Mouse (Mus musculus) liver, embryonic 16.5 days (tissue): ENCODE results near the gene Ace2. TPM values are rescaled to one million over a fixed set of nuclear protein-coding genes. Genes with fewer than 3 reads are reported as not detected.
A peak's percentile ranks its signal among the peaks of the same experiment; 100 is the strongest.

Source experiments
- ATAC-seq: fragments of 200-750 bp; cut with Nextera tagmentation; 2 replicates; pipeline ENCODE4 v1.8.0; 2017; ENCODE audit warnings: low read depth, mild to moderate bottlenecking, moderate number of reproducible peaks, moderate library complexity
- H3K27ac ChIP-seq: fragments of 300-500 bp; sonication (generic); 2 replicates; pipeline ENCODE4 v1.5.1; 2014; ENCODE audit warnings: mild to moderate bottlenecking, low read length
- H3K27me3 ChIP-seq: fragments of 300-500 bp; sonication (generic); 2 replicates; pipeline ENCODE4 v1.6.1; 2014; ENCODE audit warnings: low read depth, low read length, mixed read lengths; ENCODE audit not compliant: control insufficient read depth, insufficient read depth
- H3K36me3 ChIP-seq: fragments of 300-500 bp; sonication (generic); 2 replicates; pipeline ENCODE4 v1.6.1; 2014; ENCODE audit warnings: mild to moderate bottlenecking; ENCODE audit not compliant: control insufficient read depth, insufficient read depth
- H3K4me1 ChIP-seq: fragments of 300-500 bp; sonication (generic); 2 replicates; pipeline ENCODE4 v1.6.1; 2014; ENCODE audit warnings: low read depth, low read length, mixed read lengths; ENCODE audit not compliant: control insufficient read depth
- H3K4me2 ChIP-seq: fragments of 300-500 bp; sonication (generic); 2 replicates; pipeline ENCODE4 v1.6.1; 2014; ENCODE audit warnings: low read depth, low read length, mixed read lengths
- H3K4me3 ChIP-seq: fragments of 300-500 bp; sonication (generic); 2 replicates; pipeline ENCODE4 v1.5.1; 2014; ENCODE audit warnings: low read depth, mild to moderate bottlenecking, low read length
- H3K9ac ChIP-seq: fragments of 300-500 bp; sonication (generic); 2 replicates; pipeline ENCODE4 v1.6.1; 2014; ENCODE audit warnings: low read depth, low read length
- H3K9me3 ChIP-seq: fragments of 300-500 bp; sonication (generic); replicated peaks from 2 replicates; pipeline ENCODE4 v1.6.1; 2016; ENCODE audit warnings: low read length; ENCODE audit not compliant: control insufficient read depth
- WGBS: fragments of 180-500 bp; shearing (Covaris S2); extraction: QIAGEN DNeasy Blood & Tissue Kit; methylation state at CpG from one replicate; pipeline ENCODE4 v1.1.7; 2014; ENCODE audit not compliant: insufficient replicate concordance; 5-methylcytosine and 5-hydroxymethylcytosine counted together
- polyA plus RNA-seq: library from polyadenylated mRNA; unstranded; fragments of >200 nt; fragmentation: Nextera tagmentation; extraction: Ambion mirVana; gene quantifications from 2 replicates; pipeline ENCODE4 v1.2.1, GENCODE M21; 2015

The Ace2 gene
- polyA plus RNA-seq, 1 experiment from 2014 or later, result 0.84 TPM

DNA sequence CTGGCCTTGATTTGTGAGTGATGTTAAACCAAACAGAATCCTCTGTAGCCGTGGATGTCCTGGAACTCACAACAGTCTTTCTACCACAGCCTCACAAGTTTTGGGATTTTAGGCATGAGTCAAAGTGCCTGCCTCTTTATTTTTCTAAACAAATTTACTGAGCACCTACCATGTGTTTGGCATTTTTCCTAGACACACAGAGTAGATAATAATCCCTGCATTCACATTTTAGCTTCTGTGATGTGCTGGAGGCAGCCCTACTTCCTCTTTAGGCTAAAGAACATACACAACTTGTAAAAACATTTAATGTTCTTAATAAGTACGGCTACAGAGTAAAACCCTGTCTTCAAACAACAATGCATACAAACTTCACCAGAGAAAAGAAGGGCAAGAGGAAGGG, 31.9 kb downstream of the Ace2 start:
- WGBS, result 63% methylated on average over 2 of the region's 2 CpGs
- H3K9me3 ChIP-seq, result no peaks in the 10 kb centered on the region
- H3K9ac ChIP-seq, result no peak overlapping the region
- no peak for ATAC-seq
- no peaks in the 10 kb centered on the region for H3K4me1 ChIP-seq
- no peak overlapping the region for H3K4me2 ChIP-seq
- H3K36me3 ChIP-seq, result no peaks in the 10 kb centered on the region
- peaks cover 2% of the 10 kb centered on the region for H3K27me3 ChIP-seq
- no peak overlapping the region for H3K27ac ChIP-seq
- H3K4me3 ChIP-seq, result no peak overlapping the region

DNA sequence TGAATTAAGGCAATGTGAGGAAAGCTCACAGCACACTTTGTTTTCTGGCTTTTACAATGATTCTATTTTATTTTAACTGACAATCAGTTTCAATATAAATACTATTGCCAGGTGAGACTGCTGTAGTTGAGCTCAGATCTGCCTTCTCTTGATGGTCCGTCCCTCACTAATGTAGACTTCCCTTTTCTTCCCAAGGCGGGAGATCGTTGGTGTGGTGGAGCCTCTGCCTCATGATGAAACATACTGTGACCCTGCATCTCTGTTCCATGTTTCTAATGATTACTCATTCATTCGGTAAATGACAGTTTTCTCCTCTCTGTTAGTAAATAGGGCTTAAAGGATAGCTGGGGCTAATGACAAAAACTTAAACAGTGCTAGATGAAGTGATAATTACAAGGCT, 34.7 kb downstream of the Ace2 start:
- H3K9ac ChIP-seq, result no peak overlapping the region
- ATAC-seq, result no peak
- no peak overlapping the region for H3K4me2 ChIP-seq
- H3K4me3 ChIP-seq, result no peak overlapping the region
- H3K4me1 ChIP-seq, result no peaks in the 10 kb centered on the region
- peaks cover 2% of the 10 kb centered on the region for H3K27me3 ChIP-seq
- no peaks in the 10 kb centered on the region for H3K36me3 ChIP-seq
- 51% methylated on average over 4 of the region's 4 CpGs for WGBS
- no peaks in the 10 kb centered on the region for H3K9me3 ChIP-seq
- no peak overlapping the region for H3K27ac ChIP-seq

DNA sequence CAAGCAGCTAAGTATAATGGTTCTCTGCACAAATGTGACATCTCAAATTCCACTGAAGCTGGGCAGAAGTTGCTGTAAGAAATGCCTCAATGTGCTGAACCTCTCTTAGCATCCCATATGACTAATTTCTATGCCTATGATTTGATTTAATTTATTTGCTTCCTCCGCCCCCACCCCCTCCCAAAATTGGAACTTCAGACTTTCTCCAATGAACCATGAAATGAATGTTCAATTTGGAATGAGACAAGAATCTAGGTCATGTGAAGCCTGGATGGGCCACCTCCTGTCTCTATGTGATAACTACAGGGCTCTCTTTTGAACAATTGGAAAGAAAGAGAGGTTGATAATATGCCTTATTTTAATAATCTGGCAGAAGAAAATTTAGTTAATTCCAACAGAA, 36.2 kb downstream of the Ace2 start:
- Histone ChIP-seq H3K27ac (no peak overlapping the region), H3K4me3 (no peak overlapping the region), H3K9ac (no peak overlapping the region), H3K4me2 (no peak overlapping the region), H3K27me3 (no peaks in the 10 kb centered on the region; the same call in 1 of the 2 replicates), H3K9me3 (no peaks in the 10 kb centered on the region), H3K4me1 (no peaks in the 10 kb centered on the region), H3K36me3 (no peaks in the 10 kb centered on the region)
- WGBS, result 69% methylated on average over 1 of the region's 1 CpGs
- ATAC-seq, result no peak

DNA sequence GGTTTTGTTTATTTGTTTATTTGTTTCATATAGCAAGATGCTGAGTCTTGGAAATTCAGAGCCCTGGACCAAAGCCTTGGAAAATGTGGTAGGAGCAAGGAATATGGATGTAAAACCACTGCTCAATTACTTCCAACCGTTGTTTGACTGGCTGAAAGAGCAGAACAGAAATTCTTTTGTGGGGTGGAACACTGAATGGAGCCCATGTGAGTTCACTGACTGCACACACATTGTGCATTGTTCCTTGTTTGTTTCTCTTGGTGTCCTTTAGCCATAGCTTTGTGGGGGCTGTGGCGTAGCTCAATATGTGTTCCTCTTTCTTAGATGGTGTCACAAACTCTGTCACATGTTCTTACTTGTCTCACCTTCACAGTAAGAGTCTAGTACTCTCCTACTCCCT, 36.6 kb downstream of the Ace2 start:
- Histone ChIP-seq H3K36me3 (no peaks in the 10 kb centered on the region), H3K27me3 (no peaks in the 10 kb centered on the region; the same call in 1 of the 2 replicates), H3K27ac (no peak overlapping the region), H3K9me3 (no peaks in the 10 kb centered on the region), H3K4me3 (no peak overlapping the region), H3K9ac (no peak overlapping the region), H3K4me1 (no peaks in the 10 kb centered on the region), H3K4me2 (no peak overlapping the region)
- ATAC-seq, result no peak
- 58% methylated on average over 2 of the region's 2 CpGs for WGBS

DNA sequence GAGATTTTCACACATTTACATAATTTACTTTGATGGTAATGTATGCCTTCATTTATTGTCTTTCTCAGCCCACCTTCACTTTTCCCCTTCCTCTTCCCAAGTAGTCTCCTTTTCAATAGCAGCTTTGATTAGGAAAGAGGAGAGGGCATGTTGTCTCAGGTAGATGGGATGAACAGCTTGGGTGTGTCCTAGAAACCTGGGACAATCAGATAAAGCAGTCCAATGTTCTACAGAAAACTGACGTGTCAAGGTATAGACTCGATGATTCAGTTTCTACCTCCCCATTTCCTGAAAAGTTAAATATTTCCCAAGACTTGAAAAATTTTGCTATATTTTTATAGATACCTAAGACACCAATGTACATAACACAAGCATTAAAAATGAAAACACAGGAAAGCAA, 39.7 kb downstream of the Ace2 start:
- Histone ChIP-seq H3K36me3 (no peaks in the 10 kb centered on the region), H3K4me1 (no peaks in the 10 kb centered on the region), H3K27ac (no peak overlapping the region), H3K4me3 (no peak overlapping the region), H3K4me2 (no peak overlapping the region), H3K27me3 (no peaks in the 10 kb centered on the region; the same call in 1 of the 2 replicates), H3K9me3 (no peaks in the 10 kb centered on the region), H3K9ac (no peak overlapping the region)
- no peak for ATAC-seq
- 48% methylated on average over 2 of the region's 2 CpGs for WGBS

DNA sequence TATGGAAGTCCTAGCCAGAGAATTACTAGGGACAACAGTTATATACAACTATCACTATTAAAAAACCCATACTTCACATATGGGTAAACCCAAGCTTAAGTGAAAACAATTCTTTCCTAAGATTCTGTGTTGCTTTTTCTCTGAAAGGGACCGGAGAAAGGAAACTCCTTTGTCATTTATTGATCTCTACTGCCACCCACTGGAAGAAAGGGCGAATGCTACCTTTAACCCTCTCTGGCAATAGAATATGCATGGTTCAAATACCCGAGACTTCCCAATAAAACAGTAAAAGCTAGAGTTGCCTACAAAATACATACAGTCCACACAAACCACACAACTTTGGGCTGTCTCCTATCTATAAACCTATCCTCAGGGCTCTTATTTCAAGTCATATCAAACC, 40.6 kb downstream of the Ace2 start:
- 0 out of 2 replicates have a peak, but pooled peaks have one; percentile 37 for ATAC-seq
- H3K36me3 ChIP-seq, result no peaks in the 10 kb centered on the region

DNA sequence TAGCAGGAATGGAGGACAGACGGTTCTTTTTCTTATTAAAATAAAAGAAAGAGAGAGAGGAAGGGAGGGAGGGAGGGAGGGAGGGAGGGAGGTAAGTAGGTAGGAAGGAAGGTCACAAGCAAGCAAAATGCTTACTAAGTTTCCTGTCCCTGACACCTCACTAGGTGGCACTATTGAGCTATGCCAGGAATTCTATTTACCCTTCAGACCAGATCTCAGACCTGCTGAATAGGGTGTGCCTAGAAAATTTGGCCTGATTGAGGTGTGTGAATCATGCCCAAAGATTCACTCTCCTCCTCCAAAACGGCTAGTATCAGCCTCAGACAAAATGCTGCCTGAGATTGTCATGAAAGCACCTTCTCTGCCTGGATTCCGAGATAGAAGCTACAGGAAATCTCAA, 44.7 kb downstream of the Ace2 start:
- Histone ChIP-seq H3K4me3 (no peak overlapping the region), H3K27ac (no peak overlapping the region), H3K27me3 (no peaks in the 10 kb centered on the region; the same call in none of the 2 replicates), H3K4me1 (no peaks in the 10 kb centered on the region), H3K9ac (no peak overlapping the region), H3K4me2 (no peak overlapping the region), H3K36me3 (no peaks in the 10 kb centered on the region), H3K9me3 (no peaks in the 10 kb centered on the region)
- 25% methylated on average over 3 of the region's 3 CpGs for WGBS
- peak; percentile 54; the same call in 1 of the 2 replicates for ATAC-seq

More for the DNA sequence above, 40.6 kb downstream of the Ace2 start:
- no peaks in the 10 kb centered on the region for H3K4me1 ChIP-seq
- no peak overlapping the region for H3K4me3 ChIP-seq
- no peak overlapping the region for H3K4me2 ChIP-seq
- 7% methylated on average over 3 of the region's 3 CpGs for WGBS
- no peak overlapping the region for H3K27ac ChIP-seq
- no peaks in the 10 kb centered on the region; the same call in none of the 2 replicates for H3K27me3 ChIP-seq
- no peaks in the 10 kb centered on the region for H3K9me3 ChIP-seq
- H3K9ac ChIP-seq, result no peak overlapping the region

DNA sequence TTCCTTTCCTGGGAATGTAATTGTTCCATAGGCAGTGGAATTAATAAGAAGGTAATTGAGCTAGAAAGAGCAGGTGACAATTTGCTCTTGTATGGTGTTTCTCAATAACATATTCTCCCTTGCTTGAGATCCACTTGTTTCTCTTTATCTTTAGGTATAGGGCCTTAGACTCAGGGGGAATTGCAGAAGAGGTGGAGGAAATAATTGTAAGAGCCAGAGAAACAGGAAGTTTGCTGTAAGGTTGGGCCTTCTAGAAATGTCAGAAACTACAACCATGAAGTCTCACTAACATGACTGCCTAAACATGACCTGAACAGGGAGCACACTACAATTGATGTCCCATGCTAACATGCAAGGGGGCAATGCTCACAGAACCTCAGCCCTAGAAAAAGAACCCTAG, 50.7 kb downstream of the Ace2 start:
- Histone ChIP-seq H3K4me1 (no peaks in the 10 kb centered on the region), H3K9me3 (no peaks in the 10 kb centered on the region), H3K36me3 (no peaks in the 10 kb centered on the region), H3K4me2 (no peak overlapping the region), H3K9ac (no peak overlapping the region), H3K27ac (no peak overlapping the region), H3K27me3 (no peaks in the 10 kb centered on the region), H3K4me3 (no peak overlapping the region)
- ATAC-seq, result no peak

DNA sequence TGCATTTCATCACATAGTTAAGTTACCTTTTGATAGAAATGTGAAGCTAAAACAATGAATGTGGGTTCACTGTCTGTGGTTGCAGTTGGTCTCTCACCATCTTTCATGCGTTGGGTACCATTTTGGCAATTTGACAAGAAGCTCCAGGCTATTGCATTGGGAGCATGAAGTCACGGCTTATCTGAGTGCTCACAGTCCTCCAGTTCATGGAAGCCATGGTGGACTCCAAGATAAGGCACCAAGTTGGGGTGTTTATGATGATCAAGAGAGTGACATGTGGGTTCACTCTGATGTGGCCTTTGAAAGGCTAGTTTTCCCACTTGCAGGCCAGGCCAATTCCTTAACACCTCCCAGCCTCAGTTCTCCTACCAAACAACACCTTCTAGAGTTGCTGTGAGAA, 58.5 kb downstream of the Ace2 start:
- Histone ChIP-seq H3K4me3 (no peak overlapping the region), H3K4me1 (no peaks in the 10 kb centered on the region), H3K9me3 (no peaks in the 10 kb centered on the region), H3K27me3 (no peaks in the 10 kb centered on the region), H3K4me2 (no peak overlapping the region), H3K27ac (peak overlapping the region; percentile 55), H3K9ac (no peak overlapping the region), H3K36me3 (no peaks in the 10 kb centered on the region)
- WGBS, result 42% methylated on average over 2 of the region's 2 CpGs
- ATAC-seq, result peak; percentile 98
